Mouse (Mus musculus): ENCODE results near the gene Fibp.

The Fibp gene

GRCm38 (mm10) chr19:5431911-5432464 lies 28.4 kb upstream of the Fibp start:
- no peak for ATAC-seq (ENCODE audit: low TSS enrichment)

GRCm38 (mm10) chr19:5432992-5433852 lies 27.2 kb upstream of the Fibp start:
- no peak for ATAC-seq (ENCODE audit: low TSS enrichment)

GRCm38 (mm10) chr19:5433951-5434350 lies 26.5 kb upstream of the Fibp start:
- ATAC-seq (ENCODE audit: low TSS enrichment) = no peak

GRCm38 (mm10) chr19:5444371-5444908 lies 16.0 kb upstream of the Fibp start:
- no peak for ATAC-seq (ENCODE audit: low TSS enrichment)

- ATAC-seq (ENCODE audit: low TSS enrichment) = no peak
Measured at GRCm38 (mm10) chr19:5444954-5445353, 15.5 kb upstream of the Fibp start.

GRCm38 (mm10) chr19:5445747-5446146 lies 14.7 kb upstream of the Fibp start:
- no peak for ATAC-seq (ENCODE audit: low TSS enrichment)

GRCm38 (mm10) chr19:5447515-5448353 lies 12.7 kb upstream of the Fibp start, which contains the start of gene Fosl1:
TSS of gene Fosl1 (plus strand) at chr19:5447547.
- ATAC-seq (ENCODE audit: low TSS enrichment) = peak; percentile 72; the same call in 1 of the 2 replicates

- ATAC-seq (ENCODE audit: low TSS enrichment) = no peak
Measured at GRCm38 (mm10) chr19:5448354-5449150, 11.9 kb upstream of the Fibp start.

- ATAC-seq (ENCODE audit: low TSS enrichment) = no peak
Measured at GRCm38 (mm10) chr19:5449673-5450072, 10.7 kb upstream of the Fibp start.

- no peak for ATAC-seq (ENCODE audit: low TSS enrichment)
Measured at GRCm38 (mm10) chr19:5451766-5452165, 8.6 kb upstream of the Fibp start.

GRCm38 (mm10) chr19:5455037-5455436 lies 5.4 kb upstream of the Fibp start:
- ATAC-seq (ENCODE audit: low TSS enrichment) = no peak

GRCm38 (mm10) chr19:5455568-5455967 lies 4.8 kb upstream of the Fibp start:
- ATAC-seq (ENCODE audit: low TSS enrichment) = no peak

- ATAC-seq (ENCODE audit: low TSS enrichment) = 0 out of 2 replicates have a peak, but pooled peaks have one; percentile 13
Measured at GRCm38 (mm10) chr19:5456241-5456921, 4.0 kb upstream of the Fibp start.

- ATAC-seq (ENCODE audit: low TSS enrichment) = peak; percentile 74
Measured at GRCm38 (mm10) chr19:5456922-5457745, 3.3 kb upstream of the Fibp start.

GRCm38 (mm10) chr19:5457746-5458442 lies 2.5 kb upstream of the Fibp start, which contains the start of gene Ccdc85b:
TSS of gene Ccdc85b (minus strand) at chr19:5457894.
- 0 out of 2 replicates have a peak, but pooled peaks have one; percentile 3 for ATAC-seq (ENCODE audit: low TSS enrichment)

- ATAC-seq (ENCODE audit: low TSS enrichment) = peak; percentile 28; the same call in 1 of the 2 replicates
Measured at GRCm38 (mm10) chr19:5459019-5459418, 1.4 kb upstream of the Fibp start.

GRCm38 (mm10) chr19:5459896-5460295 lies 519 bp upstream of the Fibp start:
- ATAC-seq (ENCODE audit: low TSS enrichment) = no peak

GRCm38 (mm10) chr19:5461411-5461810 lies 996 bp downstream of the Fibp start:
- no peak for ATAC-seq (ENCODE audit: low TSS enrichment)

GRCm38 (mm10) chr19:5463212-5463611 lies 2.8 kb downstream of the Fibp start:
- no peak for ATAC-seq (ENCODE audit: low TSS enrichment)

All from frontal cortex, adult (tissue).